Mouse (Mus musculus) liver, adult 2 months (tissue): Measurements from ENCODE around the gene Plekhb2. TPM values are rescaled to one million over a fixed set of nuclear protein-coding genes. Genes with fewer than 3 reads are reported as not detected.

Experiments
- DNase-seq: peaks from one replicate; pipeline ENCODE4 v3.0.0-alpha.2; 2011; ENCODE audit warnings: low read depth, low spot score; ENCODE audit errors: extremely low read depth
- H3K27ac ChIP-seq: fragments of 200-500 bp; replicated peaks from 2 replicates; pipeline ENCODE4 v1.5.1; 2012; ENCODE audit warnings: low read depth, mild to moderate bottlenecking, control low read depth, inconsistent platforms, low read length; ENCODE audit not compliant: insufficient read depth
- H3K27me3 ChIP-seq: fragments of 200-500 bp; 2 replicates; pipeline ENCODE4 v1.6.1; 2012; ENCODE audit warnings: mild to moderate bottlenecking, moderate library complexity, low read length, inconsistent platforms; ENCODE audit not compliant: control insufficient read depth, insufficient read depth
- H3K36me3 ChIP-seq: fragments of 200-500 bp; 2 replicates; pipeline ENCODE4 v1.6.1; 2012; ENCODE audit warnings: low read length, inconsistent platforms; ENCODE audit not compliant: control insufficient read depth, insufficient read depth
- H3K4me1 ChIP-seq: fragments of 200-500 bp; 2 replicates; pipeline ENCODE4 v1.6.1; 2011; ENCODE audit warnings: low read length; ENCODE audit not compliant: control insufficient read depth, insufficient read depth
- H3K4me3 ChIP-seq: fragments of 200-500 bp; 2 replicates; pipeline ENCODE4 v1.5.1; 2011; ENCODE audit warnings: low read depth, mild to moderate bottlenecking, control low read depth, low read length, moderate library complexity; ENCODE audit not compliant: insufficient read depth
- H3K79me2 ChIP-seq: fragments of 200-500 bp; 2 replicates; pipeline ENCODE4 v1.6.1; 2012; ENCODE audit warnings: inconsistent platforms, mild to moderate bottlenecking, low read length, moderate library complexity; ENCODE audit not compliant: control insufficient read depth, insufficient read depth
- H3K9ac ChIP-seq: fragments of 200-500 bp; 2 replicates; pipeline ENCODE4 v1.6.1; 2012; ENCODE audit warnings: low read depth, mild to moderate bottlenecking, control low read depth, inconsistent platforms, low read length
- CTCF ChIP-seq: fragments of 200-500 bp; IDR thresholded peaks from 2 replicates; pipeline ENCODE4 v1.5.1; 2011; ENCODE audit warnings: low read depth, low read length, control low read depth
- POLR2A ChIP-seq: fragments of 200-500 bp; IDR thresholded peaks from 2 replicates; pipeline ENCODE4 v1.6.1; 2011; ENCODE audit warnings: low read length, control low read depth; ENCODE audit not compliant: insufficient read depth; ENCODE audit errors: extremely low read depth
- WGBS: fragments of 180-500 bp; shearing (Covaris S2); methylation state at CpG from one replicate; pipeline ENCODE4 v1.1.7; 2018; 5-methylcytosine and 5-hydroxymethylcytosine counted together
- polyA plus RNA-seq: library from polyadenylated mRNA; depleted of rRNA; stranded (reverse); fragments of >200 nt; gene quantifications from 2 replicates; pipeline ENCODE4 v1.2.3, GENCODE M21; 2012; rRNA removed
- total RNA-seq: library from RNA; depleted of rRNA; stranded (reverse); fragments of >200 nt; gene quantifications from 2 replicates; pipeline ENCODE4 v1.2.3, GENCODE M21; 2014; rRNA removed

Plekhb2 gene
- total RNA-seq: 10.6 and 12.8 TPM in 2 replicates
- polyA plus RNA-seq: 6.7 and 14.5 TPM in 2 replicates

GRCm38 (mm10) chr1:34849745-34850342 lies at the start of gene Plekhb2:
Gene Plekhb2, plus strand, starts transcription at chr1:34849976.
- H3K4me3 ChIP-seq: peak within 1 kb of the TSS; percentile 78
- peak within 1 kb of the TSS; percentile 95 for H3K9ac ChIP-seq
- TF ChIP-seq CTCF (no peak), POLR2A (no peak)
- peak within 1 kb of the TSS; percentile 55; the same call in 1 of the 2 replicates for H3K27ac ChIP-seq
- DNase-seq: peak; percentile 67
- WGBS: under 1% methylated on average over 39 of the region's 40 CpGs
- H3K27me3 ChIP-seq: no peaks in the 10 kb centered on the region
- H3K36me3 ChIP-seq: no peaks in the 10 kb centered on the region
- H3K79me2 ChIP-seq: no peaks in the 10 kb centered on the region
- H3K4me1 ChIP-seq: peaks cover 3% of the 10 kb centered on the region; the same call in 1 of the 2 replicates

- 5% methylated on average over 47 of the region's 47 CpGs for WGBS
- TF ChIP-seq POLR2A: no peak
- TF ChIP-seq CTCF: no peak
- H3K79me2 ChIP-seq: no peaks in the 10 kb centered on the region
- no peaks in the 10 kb centered on the region for H3K4me1 ChIP-seq
- H3K9ac ChIP-seq: peak overlapping the region; percentile 77
- peak; percentile 19 for DNase-seq
- H3K27ac ChIP-seq: no peak overlapping the region
- no peaks in the 10 kb centered on the region for H3K36me3 ChIP-seq
- no peaks in the 10 kb centered on the region for H3K27me3 ChIP-seq
- peak overlapping the region; percentile 81 for H3K4me3 ChIP-seq
These were observed 48.0 kb upstream of the Plekhb2 start for GRCm38 (mm10) chr1:34801616-34802289.

- Histone ChIP-seq H3K9ac (no peak overlapping the region), H3K36me3 (no peaks in the 10 kb centered on the region), H3K79me2 (no peaks in the 10 kb centered on the region), H3K27ac (no peak overlapping the region), H3K27me3 (no peaks in the 10 kb centered on the region), H3K4me1 (no peaks in the 10 kb centered on the region), H3K4me3 (peak overlapping the region; percentile 81; the same call in 1 of the 2 replicates)
- TF ChIP-seq POLR2A (no peak), CTCF (no peak)
- WGBS: 52% methylated on average over 7 of the region's 7 CpGs
- no peak for DNase-seq
These were observed 47.5 kb upstream of the Plekhb2 start for GRCm38 (mm10) chr1:34802290-34802642.

GRCm38 (mm10) chr1:34804863-34805262 lies 44.9 kb upstream of the Plekhb2 start:
- no peak overlapping the region for H3K4me3 ChIP-seq
- no peak overlapping the region for H3K27ac ChIP-seq
- no peaks in the 10 kb centered on the region for H3K4me1 ChIP-seq
- H3K36me3 ChIP-seq: no peaks in the 10 kb centered on the region
- DNase-seq: no peak
- no peak overlapping the region for H3K9ac ChIP-seq
- TF ChIP-seq POLR2A: no peak
- no peak for TF ChIP-seq CTCF
- no peaks in the 10 kb centered on the region for H3K27me3 ChIP-seq
- WGBS: 94% methylated on average over 7 of the region's 7 CpGs
- H3K79me2 ChIP-seq: no peaks in the 10 kb centered on the region

GRCm38 (mm10) chr1:34805931-34806520 lies 43.8 kb upstream of the Plekhb2 start:
- 38% methylated on average over 35 of the region's 35 CpGs for WGBS
- DNase-seq: no peak
- Histone ChIP-seq H3K36me3 (no peaks in the 10 kb centered on the region), H3K4me1 (no peaks in the 10 kb centered on the region), H3K9ac (no peak overlapping the region), H3K27me3 (no peaks in the 10 kb centered on the region), H3K27ac (no peak overlapping the region), H3K4me3 (no peak overlapping the region), H3K79me2 (no peaks in the 10 kb centered on the region)
- no peak for TF ChIP-seq POLR2A
- TF ChIP-seq CTCF: no peak
